Mouse (Mus musculus) hindbrain, embryonic 12.5 days (tissue): Measurements from ENCODE around the gene Tmem238. TPM values are rescaled to one million over a fixed set of nuclear protein-coding genes. Genes with fewer than 3 reads are reported as not detected.
"Not testable (repeated sequence)": the region's sequence is repeated elsewhere in the genome, so short reads cannot be mapped to it uniquely, and the experiment has no call there.

Experiments
- ATAC-seq: fragments of 200-750 bp; cut with Nextera tagmentation; 2 replicates; pipeline ENCODE4 v1.8.0; 2017; ENCODE audit warnings: moderate TSS enrichment; ENCODE audit not compliant: low FRiP score
- H3K27ac ChIP-seq: fragments of 300-500 bp; sonication (generic); 2 replicates; pipeline ENCODE4 v1.5.1; 2016; ENCODE audit warnings: mild to moderate bottlenecking
- H3K27me3 ChIP-seq: fragments of 300-500 bp; sonication (generic); 2 replicates; pipeline ENCODE4 v1.6.1; 2016; ENCODE audit warnings: mild to moderate bottlenecking
- H3K36me3 ChIP-seq: fragments of 300-500 bp; sonication (generic); 2 replicates; pipeline ENCODE4 v1.6.1; 2016; ENCODE audit warnings: mild to moderate bottlenecking
- H3K4me1 ChIP-seq: fragments of 300-500 bp; sonication (generic); 2 replicates; pipeline ENCODE4 v1.6.1; 2016
- H3K4me2 ChIP-seq: fragments of 300-500 bp; sonication (generic); replicated peaks from 2 replicates; pipeline ENCODE4 v1.6.1; 2016; ENCODE audit warnings: mild to moderate bottlenecking
- H3K4me3 ChIP-seq: fragments of 300-500 bp; sonication (generic); 2 replicates; pipeline ENCODE4 v1.5.1; 2016; ENCODE audit warnings: mild to moderate bottlenecking
- H3K9ac ChIP-seq: fragments of 300-500 bp; sonication (generic); 2 replicates; pipeline ENCODE4 v1.6.1; 2016; ENCODE audit warnings: mild to moderate bottlenecking, moderate library complexity
- H3K9me3 ChIP-seq: fragments of 300-500 bp; sonication (generic); replicated peaks from 2 replicates; pipeline ENCODE4 v1.6.1; 2016; ENCODE audit warnings: mild to moderate bottlenecking
- WGBS: fragments of 180-500 bp; shearing (Covaris S2); methylation state at CpG from one replicate; pipeline ENCODE4 v1.1.7; 2016; 5-methylcytosine and 5-hydroxymethylcytosine counted together
- polyA plus RNA-seq: library from polyadenylated mRNA; unstranded; fragments of >200 nt; fragmentation: Nextera tagmentation; extraction: Ambion mirVana; gene quantifications from 2 replicates; pipeline ENCODE4 v1.2.1, GENCODE M21; 2016

Gene Tmem238
- polyA plus RNA-seq, 1 experiment from 2014 or later: 4.0 TPM

DNA sequence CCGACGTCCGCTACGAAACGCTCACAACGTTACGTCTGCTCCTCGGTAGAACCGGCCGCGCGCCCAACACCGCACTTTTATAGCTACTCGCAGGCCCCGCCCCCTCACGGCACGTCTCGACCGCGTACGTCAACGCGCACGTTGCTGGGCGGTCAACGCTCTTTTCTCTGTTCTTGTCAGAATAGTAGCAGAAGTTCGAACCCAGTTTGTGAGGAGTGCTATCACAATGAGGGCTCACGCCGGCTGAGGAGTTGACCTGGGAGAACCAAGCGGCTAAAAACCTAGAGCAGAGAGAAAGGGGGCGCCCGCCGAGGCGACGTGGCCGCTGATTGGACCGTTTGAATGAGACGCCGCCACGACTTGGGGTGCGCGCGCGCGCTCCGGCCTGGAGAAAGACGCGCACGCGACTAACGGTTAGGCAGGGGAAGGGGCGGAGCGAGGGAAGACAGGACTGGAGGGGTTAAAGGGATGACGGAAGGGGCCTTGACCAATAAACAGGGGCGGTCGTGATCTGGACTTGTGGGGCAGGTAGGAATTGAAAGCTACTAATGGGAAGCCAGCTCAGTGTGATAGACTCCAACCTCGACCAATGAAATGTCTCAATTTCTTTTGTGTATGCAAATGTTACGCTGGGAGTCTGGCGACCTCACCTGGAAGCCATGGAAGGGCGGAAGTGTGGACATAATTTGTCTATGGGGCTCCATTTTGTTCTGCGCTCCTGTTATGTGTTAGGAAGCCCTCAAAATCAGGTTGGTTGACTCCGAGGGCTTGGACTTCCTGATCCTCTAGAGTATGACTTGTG, 23.0 kb upstream of the Tmem238 start, which contains the start of gene Ube2s:
Ube2s (minus strand) TSS at position 288 of the 802 bp plus-strand sequence.
- under 1% methylated on average over 62 of the region's 62 CpGs for WGBS
- H3K4me2 ChIP-seq: peak within 1 kb of the TSS; percentile 87
- H3K27ac ChIP-seq: peak within 1 kb of the TSS; percentile 97
- peaks cover 27% of the 10 kb centered on the region for H3K4me1 ChIP-seq
- peak within 1 kb of the TSS; percentile 91 for H3K4me3 ChIP-seq
- no peaks in the 10 kb centered on the region for H3K9me3 ChIP-seq
- no peaks in the 10 kb centered on the region for H3K27me3 ChIP-seq
- peak within 1 kb of the TSS; percentile 98 for H3K9ac ChIP-seq
- peak; percentile 99 for ATAC-seq
- H3K36me3 ChIP-seq: peaks cover 24% of the 10 kb centered on the region

DNA sequence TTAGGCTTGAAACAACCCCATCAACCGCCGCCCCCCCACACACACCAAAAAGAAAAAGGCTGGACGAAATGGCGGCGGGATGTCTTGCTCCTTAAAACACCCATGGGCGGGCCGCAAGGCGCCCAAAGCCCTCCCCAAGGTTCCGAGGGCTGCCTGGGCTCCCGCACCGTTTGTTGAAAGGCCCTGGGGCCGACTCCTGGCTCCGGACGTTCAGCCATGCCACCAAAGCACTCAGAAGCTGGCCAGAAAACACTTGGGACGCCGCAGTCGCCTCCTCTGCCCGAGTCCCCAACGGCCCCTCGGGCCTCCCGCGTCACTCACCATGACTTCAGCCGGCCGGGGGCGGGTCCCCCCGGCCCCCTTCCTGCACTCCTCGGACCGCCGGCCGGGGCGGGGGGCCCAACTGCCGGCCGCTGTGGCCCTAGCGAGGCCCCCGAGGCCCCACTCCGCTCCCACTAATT, 22.4 kb upstream of the Tmem238 start:
- no peak for ATAC-seq
- peak overlapping the region; percentile 97 for H3K27ac ChIP-seq

DNA sequence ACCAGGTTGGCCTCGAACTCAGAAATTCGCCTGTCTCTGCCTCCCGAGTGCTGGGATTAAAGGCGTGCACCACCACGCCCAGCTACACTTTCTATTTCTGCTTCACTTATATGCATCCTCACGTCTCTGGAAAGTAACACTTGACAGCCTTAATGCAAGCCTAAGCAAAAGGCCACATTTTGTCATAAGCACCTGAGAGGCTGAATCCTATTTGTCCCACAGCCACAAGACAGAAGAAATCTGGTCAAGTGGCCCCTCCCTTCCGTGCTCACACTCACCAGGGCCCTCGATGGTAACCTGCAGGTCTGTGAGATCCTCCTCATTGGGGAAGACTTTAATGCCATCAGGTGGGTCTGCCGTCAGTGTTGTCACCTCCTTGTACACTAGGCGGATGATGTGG, 21.7 kb upstream of the Tmem238 start:
- Histone ChIP-seq H3K4me2 (peak overlapping the region; percentile 87), H3K4me3 (peak overlapping the region; percentile 91), H3K4me1 (peaks cover 27% of the 10 kb centered on the region), H3K36me3 (peaks cover 37% of the 10 kb centered on the region), H3K9ac (peak overlapping the region; percentile 98)
- not testable (repeated sequence) for ATAC-seq, H3K27ac ChIP-seq, H3K27me3 ChIP-seq, H3K9me3 ChIP-seq
- 41% methylated on average over 10 of the region's 10 CpGs for whole genome bisulfite sequencing

More for the DNA sequence above, 22.4 kb upstream of the Tmem238 start:
- H3K4me3 ChIP-seq: peak overlapping the region; percentile 91
- peak overlapping the region; percentile 98 for H3K9ac ChIP-seq
- peak overlapping the region; percentile 87 for H3K4me2 ChIP-seq
- H3K4me1 ChIP-seq: peaks cover 27% of the 10 kb centered on the region
- H3K9me3 ChIP-seq: no peaks in the 10 kb centered on the region
- H3K36me3 ChIP-seq: peaks cover 30% of the 10 kb centered on the region
- H3K27me3 ChIP-seq: no peaks in the 10 kb centered on the region
- 2% methylated on average over 19 of the region's 36 CpGs for WGBS

DNA sequence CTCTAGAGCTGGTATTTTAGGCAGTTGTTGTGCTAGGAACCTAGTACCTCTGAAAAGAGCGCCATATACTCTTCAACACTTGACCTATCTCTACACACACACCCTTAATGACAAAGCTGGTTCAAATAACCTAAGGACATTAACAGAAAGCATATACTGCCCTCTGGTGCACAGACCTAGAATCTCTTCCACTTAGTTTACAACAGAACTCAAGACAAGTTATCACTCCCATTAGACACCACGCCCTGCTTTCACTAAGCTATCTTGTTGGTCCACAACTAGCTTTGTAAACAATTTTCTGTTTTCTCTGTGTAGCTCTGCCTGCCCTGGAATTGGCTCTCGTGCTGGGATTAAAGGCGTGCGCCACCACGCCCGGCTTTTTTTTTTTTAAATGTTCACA, 17.3 kb upstream of the Tmem238 start:
- WGBS: 94% methylated on average over 7 of the region's 7 CpGs
- Histone ChIP-seq H3K36me3 (peaks cover 51% of the 10 kb centered on the region), H3K4me1 (peaks cover 22% of the 10 kb centered on the region), H3K9ac (no peak overlapping the region), H3K27me3 (no peaks in the 10 kb centered on the region), H3K9me3 (no peaks in the 10 kb centered on the region), H3K4me3 (no peak overlapping the region), H3K27ac (no peak overlapping the region), H3K4me2 (no peak overlapping the region)
- no peak for ATAC-seq

DNA sequence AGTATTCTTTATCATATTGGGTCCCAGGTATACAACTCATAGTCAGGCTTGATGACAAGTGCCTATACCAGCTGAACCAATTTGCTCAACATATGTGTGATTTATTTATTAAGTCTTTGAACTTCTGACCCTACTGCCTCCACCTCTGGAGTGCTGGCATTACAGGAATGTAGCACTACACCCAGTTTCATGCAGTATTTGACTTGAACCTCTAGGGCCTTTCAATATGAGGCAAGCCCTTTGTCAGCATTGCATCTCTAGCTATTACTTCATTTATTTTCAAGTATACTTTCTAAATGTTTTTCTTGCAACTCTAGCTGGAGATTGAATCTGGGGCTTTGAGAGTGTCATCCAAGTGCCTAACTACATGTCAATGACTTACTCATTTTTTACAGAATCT, 12.8 kb upstream of the Tmem238 start:
- Histone ChIP-seq H3K4me3 (no peak overlapping the region), H3K9ac (no peak overlapping the region), H3K27ac (no peak overlapping the region), H3K4me2 (no peak overlapping the region), H3K9me3 (no peaks in the 10 kb centered on the region), H3K36me3 (peaks cover 32% of the 10 kb centered on the region), H3K27me3 (no peaks in the 10 kb centered on the region), H3K4me1 (no peaks in the 10 kb centered on the region)
- ATAC-seq: no peak

DNA sequence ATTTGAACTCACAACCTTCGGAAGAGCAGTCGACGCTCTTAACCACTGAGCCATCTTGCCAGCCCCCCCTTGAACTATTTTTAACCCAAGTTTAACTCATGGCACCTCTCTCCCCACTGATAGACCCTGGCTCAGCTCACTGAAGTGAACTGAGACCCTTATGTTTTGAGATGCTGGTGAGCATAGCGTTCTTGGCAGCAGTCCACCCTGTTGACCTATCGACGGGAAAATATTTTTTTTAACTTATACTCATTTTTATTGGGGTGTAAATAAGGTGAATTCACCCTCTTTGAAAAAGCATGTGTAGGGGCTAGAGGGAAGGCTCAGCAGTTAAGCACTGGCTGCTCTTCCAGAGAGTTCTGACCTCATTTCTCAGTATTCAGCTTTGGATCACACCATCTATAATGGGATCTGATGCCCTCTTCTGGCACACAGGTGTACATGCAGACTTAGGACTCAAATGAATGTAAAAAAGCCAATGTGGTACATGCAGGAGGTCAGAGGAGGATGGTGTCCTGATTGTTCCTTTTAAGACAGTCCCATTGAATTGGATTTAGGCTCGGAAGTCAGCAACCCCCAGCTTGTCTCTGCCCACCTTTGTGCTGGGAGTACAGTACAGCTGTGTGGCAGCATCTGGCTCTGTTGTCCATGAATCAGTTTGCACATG, 6.4 kb upstream of the Tmem238 start:
- no peak overlapping the region for H3K27ac ChIP-seq
- no peak overlapping the region; the same call in 1 of the 2 replicates for H3K4me3 ChIP-seq
- H3K36me3 ChIP-seq: peaks cover 41% of the 10 kb centered on the region
- WGBS: 78% methylated on average over 7 of the region's 7 CpGs
- H3K9ac ChIP-seq: no peak overlapping the region
- H3K27me3 ChIP-seq: no peaks in the 10 kb centered on the region; the same call in 1 of the 2 replicates
- peaks cover 7% of the 10 kb centered on the region for H3K4me1 ChIP-seq
- no peak overlapping the region for H3K4me2 ChIP-seq
- H3K9me3 ChIP-seq: no peaks in the 10 kb centered on the region
- ATAC-seq: no peak

DNA sequence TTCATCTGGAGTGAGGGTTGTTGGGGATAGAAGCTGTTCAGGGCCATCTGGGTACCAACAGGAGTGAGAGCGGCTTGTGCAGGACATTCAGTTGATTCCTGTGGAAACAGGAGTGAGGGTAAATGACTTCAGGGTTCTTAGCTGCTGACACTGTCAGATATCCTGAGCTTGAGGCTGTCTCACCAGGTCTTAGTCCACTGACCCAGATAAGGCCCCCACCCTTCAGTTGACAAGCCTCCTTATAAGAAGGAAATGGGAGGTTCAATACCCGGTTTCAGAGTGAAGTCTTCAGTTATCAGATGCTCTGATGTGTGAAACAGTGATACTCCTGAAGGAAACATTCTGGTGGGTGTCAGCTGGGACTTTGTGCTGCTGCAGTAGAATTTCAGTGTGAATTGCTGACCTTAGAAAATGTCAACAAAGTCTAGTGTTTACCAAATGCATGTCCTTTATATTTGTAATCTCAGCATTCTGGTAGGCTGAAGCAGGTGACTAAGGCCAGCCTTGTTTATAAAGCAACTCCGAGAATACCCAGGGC, 5.2 kb upstream of the Tmem238 start:
- H3K4me2 ChIP-seq: no peak overlapping the region
- H3K27me3 ChIP-seq: peaks cover 6% of the 10 kb centered on the region
- no peak overlapping the region for H3K9ac ChIP-seq
- peaks cover 7% of the 10 kb centered on the region for H3K4me1 ChIP-seq
- H3K36me3 ChIP-seq: peaks cover 41% of the 10 kb centered on the region
- no peaks in the 10 kb centered on the region for H3K9me3 ChIP-seq
- 92% methylated on average over 3 of the region's 3 CpGs for WGBS
- ATAC-seq: no peak
- H3K27ac ChIP-seq: no peak overlapping the region
- 0 out of 2 replicates have a peak overlapping the region, but pooled peaks have one; percentile 84 for H3K4me3 ChIP-seq

DNA sequence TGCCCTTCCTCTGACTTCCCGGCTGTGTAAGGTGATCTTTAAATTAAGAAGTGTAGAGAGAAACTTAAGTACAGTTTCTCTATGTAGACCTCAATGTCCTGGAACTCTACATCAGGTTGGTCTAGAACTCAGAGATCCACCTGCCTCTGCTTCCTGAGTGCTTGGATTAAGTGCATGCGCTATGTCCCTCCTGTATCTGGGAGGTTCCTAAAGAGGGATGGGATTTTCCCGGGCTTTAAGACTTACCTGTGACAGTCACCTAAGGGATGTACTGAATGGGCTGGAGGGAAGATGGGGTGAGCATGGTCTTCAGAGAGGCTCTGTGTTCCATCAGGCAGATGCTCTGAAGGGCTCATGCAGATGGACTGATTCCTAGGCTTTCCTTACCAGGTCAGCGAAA, 4.2 kb upstream of the Tmem238 start:
- H3K4me1 ChIP-seq: peaks cover 14% of the 10 kb centered on the region
- no peak for ATAC-seq
- peaks cover 41% of the 10 kb centered on the region for H3K36me3 ChIP-seq
- H3K27ac ChIP-seq: peak overlapping the region; percentile 89; the same call in 1 of the 2 replicates
- 52% methylated on average over 4 of the region's 4 CpGs for WGBS
- peak overlapping the region; percentile 84 for H3K4me3 ChIP-seq
- H3K27me3 ChIP-seq: peaks cover 6% of the 10 kb centered on the region
- H3K4me2 ChIP-seq: peak overlapping the region; percentile 88
- peak overlapping the region; percentile 96 for H3K9ac ChIP-seq
- no peaks in the 10 kb centered on the region for H3K9me3 ChIP-seq

DNA sequence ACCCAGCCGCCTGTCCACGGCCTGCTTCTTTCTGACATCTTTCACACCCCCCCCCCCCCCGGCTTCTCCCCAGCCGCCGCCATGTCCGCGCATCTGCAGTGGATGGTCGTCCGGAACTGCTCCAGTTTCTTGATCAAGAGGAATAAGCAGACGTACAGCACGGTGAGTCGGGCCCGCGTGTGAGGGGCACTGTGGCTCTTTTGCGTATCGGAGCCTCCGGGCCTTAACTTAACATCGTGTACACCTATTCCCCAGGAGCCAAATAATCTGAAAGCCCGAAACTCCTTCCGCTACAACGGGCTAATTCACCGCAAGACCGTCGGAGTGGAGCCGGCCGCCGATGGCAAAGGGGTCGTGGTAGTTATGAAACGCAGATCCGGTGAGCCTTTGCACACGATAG, 3.8 kb upstream of the Tmem238 start:
- peaks cover 18% of the 10 kb centered on the region for H3K4me1 ChIP-seq
- under 1% methylated on average over 31 of the region's 31 CpGs for WGBS
- not testable (repeated sequence) for H3K27me3 ChIP-seq, H3K9me3 ChIP-seq
- peak overlapping the region; percentile 96 for H3K9ac ChIP-seq
- H3K27ac ChIP-seq: peak overlapping the region; percentile 89
- peak overlapping the region; percentile 88 for H3K4me2 ChIP-seq
- H3K36me3 ChIP-seq: peaks cover 41% of the 10 kb centered on the region
- peak overlapping the region; percentile 84 for H3K4me3 ChIP-seq
- ATAC-seq: 0 out of 2 replicates have a peak, but pooled peaks have one; percentile 12

DNA sequence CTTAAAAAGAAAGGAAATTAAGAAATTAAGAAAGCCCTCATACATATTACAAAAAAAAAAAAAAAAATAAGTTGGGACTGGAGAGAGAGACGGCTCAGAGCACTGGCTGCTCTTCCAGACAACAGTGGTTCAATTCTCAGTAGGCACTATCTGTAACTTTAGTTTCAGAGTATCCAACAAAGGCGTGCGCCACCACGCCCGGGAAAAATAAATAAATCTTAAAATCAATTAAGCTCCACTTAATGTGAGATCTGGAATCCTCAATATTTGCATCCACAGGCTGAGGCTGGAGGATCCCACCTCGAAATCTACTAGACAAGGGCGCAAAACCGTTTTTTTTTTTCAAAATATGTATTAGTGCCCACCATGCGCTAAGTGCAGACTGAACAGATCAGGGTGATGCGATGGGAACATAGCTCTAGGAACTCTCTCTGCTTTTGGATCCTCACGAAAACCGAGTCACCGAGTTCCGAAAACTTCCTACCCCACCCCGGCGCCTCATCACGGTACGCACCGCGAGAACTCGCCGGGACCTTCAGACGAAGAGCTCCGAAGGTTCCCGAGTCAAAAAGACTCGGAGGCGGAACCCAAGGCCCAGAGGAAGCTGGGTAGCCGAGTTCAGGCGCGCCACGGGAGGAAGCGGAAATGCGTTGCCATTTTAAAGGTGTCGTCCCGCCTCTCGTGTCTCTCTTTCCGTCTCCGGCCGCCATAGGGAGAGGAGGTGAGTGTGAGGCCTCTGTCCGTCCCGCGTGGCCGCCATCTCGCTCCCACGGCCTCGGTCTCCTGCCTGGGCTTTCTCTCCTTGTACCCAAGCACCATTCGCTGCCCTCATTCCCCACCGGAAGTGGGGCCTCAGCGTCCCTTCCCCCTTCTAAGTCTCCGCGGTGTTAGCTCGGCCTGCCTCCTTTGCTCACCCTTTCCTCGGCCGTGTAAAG, 3.1 kb upstream of the Tmem238 start, which contains the start of gene Rpl28:
Rpl28 (plus strand) TSS at position 597 of the 935 bp plus-strand sequence.
- peaks cover 36% of the 10 kb centered on the region for H3K36me3 ChIP-seq
- H3K4me1 ChIP-seq: peaks cover 19% of the 10 kb centered on the region
- peak within 1 kb of the TSS; percentile 89 for H3K27ac ChIP-seq
- H3K27me3 ChIP-seq: peaks cover 14% of the 10 kb centered on the region
- H3K9me3 ChIP-seq: no peaks in the 10 kb centered on the region
- peak within 1 kb of the TSS; percentile 88 for H3K4me2 ChIP-seq
- peak; percentile 89 for ATAC-seq
- peak within 1 kb of the TSS; percentile 96 for H3K9ac ChIP-seq
- 1% methylated on average over 54 of the region's 54 CpGs for WGBS
- peak within 1 kb of the TSS; percentile 84 for H3K4me3 ChIP-seq
